ENCODE assay signal across 1 mouse cellular context in the genomic region with DNA sequence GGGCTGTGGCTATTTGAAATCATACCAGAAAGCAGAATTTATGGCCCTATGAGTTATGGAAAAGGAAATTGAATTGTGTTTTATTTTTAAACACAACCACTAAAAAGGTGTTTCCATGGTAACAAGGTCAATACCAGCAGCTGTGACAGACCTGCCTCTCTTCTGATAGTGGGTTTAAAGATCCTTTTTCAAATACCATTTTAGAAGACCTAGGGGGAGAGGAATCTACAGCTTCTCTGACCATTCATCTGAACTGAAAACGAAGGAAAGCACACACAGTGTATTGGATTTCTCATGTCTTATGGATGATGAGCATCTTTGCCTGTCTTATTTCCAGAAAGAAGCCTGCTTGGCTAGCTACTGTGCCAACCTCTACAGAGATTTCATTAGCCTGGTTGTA.
TF ChIP-seq lines count a peak whose summit lies in the region.

No protein-coding gene starts in this region.

TF ChIP-seq in CH12.LX, 34 proteins besides CTCF, POLR2A, EP300 and RAD21 (continued from another document):
- TF ChIP-seq ZMIZ1 (IDR thresholded peaks at IDR 0.05; ENCODE audit: low read depth, low read length) (no peak), MAX (IDR thresholded peaks at IDR 0.05; ENCODE audit: low read length) (no peak), USF2 (conservative IDR thresholded peaks at IDR 0.05; ENCODE audit: low read depth, low read length) (no peak)
